Mouse (Mus musculus) thymus, adult 2 months (tissue): ENCODE results near the gene Rbm7. TPM values are rescaled to one million over a fixed set of nuclear protein-coding genes. Genes with fewer than 3 reads are reported as not detected.
A peak's percentile ranks its signal among the peaks of the same experiment; 100 is the strongest.
"Not testable (repeated sequence)": the region's sequence is repeated elsewhere in the genome, so short reads cannot be mapped to it uniquely, and the experiment has no call there.

Experiments
- DNase-seq: peaks from one replicate; pipeline ENCODE4 v3.0.0; 2021
- H3K27ac ChIP-seq: fragments of 200-500 bp; 2 replicates; pipeline ENCODE4 v1.5.1; 2012; ENCODE audit warnings: low read length, control low read depth; ENCODE audit not compliant: control insufficient read depth, insufficient read depth
- H3K27me3 ChIP-seq: fragments of 200-500 bp; 2 replicates; pipeline ENCODE4 v1.6.1; 2012; ENCODE audit warnings: mild to moderate bottlenecking, low read length, moderate library complexity, mixed read lengths; ENCODE audit not compliant: control insufficient read depth, insufficient read depth
- H3K36me3 ChIP-seq: fragments of 200-500 bp; 2 replicates; pipeline ENCODE4 v1.6.1; 2012; ENCODE audit warnings: mild to moderate bottlenecking, low read length, moderate library complexity; ENCODE audit not compliant: control insufficient read depth, insufficient read depth
- H3K4me1 ChIP-seq: fragments of 200-500 bp; replicated peaks from 2 replicates; pipeline ENCODE4 v1.6.1; 2012; ENCODE audit warnings: low read length; ENCODE audit not compliant: control insufficient read depth, insufficient read depth
- H3K4me3 ChIP-seq: fragments of 200-500 bp; 2 replicates; pipeline ENCODE4 v1.5.1; 2012; ENCODE audit warnings: mild to moderate bottlenecking, low read length, control low read depth, moderate library complexity; ENCODE audit not compliant: control insufficient read depth, insufficient read depth
- CTCF ChIP-seq: fragments of 200-500 bp; IDR thresholded peaks from 2 replicates; pipeline ENCODE4 v1.5.1; 2012; ENCODE audit warnings: mild to moderate bottlenecking, control low read depth, low read length, moderate library complexity, borderline replicate concordance; ENCODE audit not compliant: control insufficient read depth, poor library complexity, insufficient read depth; ENCODE audit errors: extremely low read depth
- POLR2A ChIP-seq: fragments of 200-500 bp; IDR thresholded peaks from 2 replicates; pipeline ENCODE4 v1.6.1; 2012; ENCODE audit warnings: mild to moderate bottlenecking, low read length, control low read depth, moderate library complexity; ENCODE audit not compliant: control insufficient read depth, poor library complexity, insufficient read depth; ENCODE audit errors: extremely low read depth
- WGBS: fragments of 180-500 bp; shearing (Covaris S2); methylation state at CpG from one replicate; pipeline ENCODE4 v1.1.7; 2018; 5-methylcytosine and 5-hydroxymethylcytosine counted together
- polyA plus RNA-seq: library from polyadenylated mRNA; depleted of rRNA; stranded (reverse); fragments of >200 nt; gene quantifications from 2 replicates; pipeline ENCODE4 v1.2.3, GENCODE M21; 2012; rRNA removed

The Rbm7 gene
- polyA plus RNA-seq = 30.9 and 37.2 TPM in 2 replicates

DNA sequence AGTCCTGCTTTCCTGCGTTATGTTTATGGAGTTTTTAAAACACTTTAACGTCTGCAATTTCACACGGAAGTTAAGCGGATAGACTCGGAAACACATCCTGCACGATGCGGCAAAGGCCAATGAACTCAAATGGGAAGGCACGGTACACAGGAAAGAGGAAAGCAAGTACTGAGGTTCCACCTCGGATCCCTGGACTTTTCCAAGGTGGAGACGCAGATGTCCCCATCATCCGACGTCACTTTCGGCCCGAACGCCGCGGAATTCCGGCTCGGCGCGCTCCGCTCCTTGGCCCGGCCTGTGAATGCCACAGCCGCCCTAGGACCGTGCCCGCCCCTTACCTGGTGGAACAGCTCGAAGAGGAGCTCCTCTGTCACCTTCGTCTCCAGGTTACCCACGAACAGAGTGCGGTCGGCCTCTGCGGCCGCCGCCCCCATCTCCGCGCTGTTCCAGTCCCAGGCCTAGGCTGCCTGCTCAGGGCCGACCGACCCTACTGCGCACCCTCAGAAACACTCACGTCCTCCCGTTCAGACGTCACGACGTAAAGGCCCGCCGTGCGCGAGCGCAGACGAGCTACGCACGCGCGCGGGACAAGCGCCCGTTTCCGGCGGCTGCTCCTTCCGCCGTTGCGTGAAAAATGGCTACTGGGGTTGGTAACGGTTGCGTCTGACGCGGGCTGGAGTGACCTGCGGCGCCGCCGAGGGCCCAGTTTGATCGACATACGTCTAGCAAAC lies at the start of gene Rbm7, which contains the start of gene Gm5617:
Rbm7 (minus strand) TSS at position 483 of the 731 bp plus-strand sequence.
Gm5617 (plus strand) TSS at position 626 of the 731 bp plus-strand sequence.
- no peaks in the 10 kb centered on the region for H3K27me3 ChIP-seq
- peak; percentile 92 for DNase-seq
- under 1% methylated on average over 72 of the region's 72 CpGs for WGBS
- H3K4me3 ChIP-seq = peak within 1 kb of the TSS; percentile 76
- TF ChIP-seq CTCF (0 out of 2 replicates have a peak, but pooled peaks have one; percentile 8), POLR2A (peak; percentile 96)
- peaks cover 9% of the 10 kb centered on the region for H3K4me1 ChIP-seq
- peaks cover 34% of the 10 kb centered on the region for H3K36me3 ChIP-seq
- peak within 1 kb of the TSS; percentile 30 for H3K27ac ChIP-seq

DNA sequence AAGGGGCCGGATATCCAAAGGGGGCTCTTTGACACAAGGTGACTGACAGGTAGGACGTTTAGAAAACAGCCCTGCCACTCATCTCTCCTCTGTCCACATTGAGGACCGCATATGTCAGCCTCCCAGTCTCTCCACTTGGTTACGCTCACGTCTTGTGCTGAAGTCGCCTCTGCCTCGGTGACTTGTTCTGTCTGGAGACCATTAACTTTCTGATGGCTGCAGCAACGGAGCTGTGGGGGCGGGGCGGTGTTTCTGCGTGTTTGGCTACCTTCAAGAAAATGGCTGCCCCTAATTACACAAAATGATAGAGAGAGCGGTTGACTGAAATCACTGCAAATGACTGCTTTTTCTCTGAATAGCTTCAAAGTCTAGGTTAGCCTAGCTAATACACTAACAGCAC lies 43.6 kb upstream of the Rbm7 start:
- Histone ChIP-seq H3K36me3 (no peaks in the 10 kb centered on the region), H3K27ac (peak overlapping the region; percentile 69), H3K4me3 (no peak overlapping the region), H3K27me3 (no peaks in the 10 kb centered on the region), H3K4me1 (peaks cover 15% of the 10 kb centered on the region)
- no peak for DNase-seq
- 17% methylated on average over 12 of the region's 12 CpGs for WGBS
- TF ChIP-seq CTCF = no peak
- TF ChIP-seq POLR2A = no peak

DNA sequence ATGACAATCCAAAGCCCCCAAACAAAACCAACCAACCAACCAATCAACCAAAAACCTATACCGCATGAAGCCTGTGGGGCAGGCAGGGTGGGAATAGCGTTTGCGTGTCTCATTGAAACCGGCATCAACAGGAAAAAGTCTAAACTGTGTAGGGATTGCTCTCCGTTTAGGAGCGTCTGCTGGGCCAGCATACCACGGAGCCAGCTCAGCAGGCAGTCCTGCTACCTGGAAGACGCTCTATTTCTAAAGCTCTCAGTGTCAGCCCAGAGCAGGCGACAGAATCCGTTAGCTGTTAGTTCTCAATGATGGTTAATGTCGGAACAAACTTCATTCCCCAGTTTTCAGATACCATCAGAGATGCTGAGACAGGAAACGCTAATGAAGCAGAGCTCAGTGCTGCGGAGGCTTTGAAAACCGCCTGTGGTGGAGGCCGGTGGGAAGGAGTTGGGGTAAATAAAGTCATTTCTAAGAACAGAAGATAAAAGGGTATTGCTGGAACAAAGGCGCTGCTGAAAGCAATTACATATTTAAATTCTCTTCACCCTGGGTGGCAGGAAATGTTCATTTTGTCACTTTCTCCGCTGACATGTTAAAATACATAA lies 43.0 kb upstream of the Rbm7 start:
- H3K4me1 ChIP-seq = peaks cover 15% of the 10 kb centered on the region
- H3K27me3 ChIP-seq = no peaks in the 10 kb centered on the region
- 3% methylated on average over 17 of the region's 17 CpGs for WGBS
- peak overlapping the region; percentile 83; the same call in 1 of the 2 replicates for H3K27ac ChIP-seq
- no peak overlapping the region; the same call in 1 of the 2 replicates for H3K4me3 ChIP-seq
- no peaks in the 10 kb centered on the region for H3K36me3 ChIP-seq
- TF ChIP-seq CTCF (no peak), POLR2A (no peak)
- peak; percentile 15 for DNase-seq

DNA sequence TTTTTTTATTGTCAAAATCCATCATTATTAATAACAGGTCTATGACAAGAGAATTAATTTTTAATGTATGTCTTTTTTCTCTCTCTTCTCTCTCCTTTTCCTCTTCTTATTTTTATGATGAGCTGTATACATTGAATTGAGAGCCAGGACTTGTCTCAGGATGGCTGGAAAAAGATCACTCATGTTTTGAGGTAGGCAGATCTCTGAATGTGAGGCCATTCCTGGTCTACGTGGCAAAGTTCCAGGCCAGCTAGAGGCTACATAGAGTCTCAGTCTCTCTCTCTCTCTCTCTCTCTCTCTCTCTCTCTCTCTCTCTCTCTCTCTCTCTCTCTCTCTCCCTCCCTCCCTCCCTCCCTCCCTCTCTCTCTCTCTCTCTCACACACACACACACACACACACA lies 42.5 kb upstream of the Rbm7 start:
- not testable (repeated sequence) for H3K4me3 ChIP-seq, H3K27me3 ChIP-seq, H3K36me3 ChIP-seq, DNase-seq, H3K27ac ChIP-seq
- 18% methylated on average over 1 of the region's 1 CpGs for WGBS
- H3K4me1 ChIP-seq = peaks cover 18% of the 10 kb centered on the region

- TF ChIP-seq CTCF (no peak), POLR2A (no peak)
- WGBS = 9% methylated on average over 1 of the region's 1 CpGs
- DNase-seq = no peak
- H3K36me3 ChIP-seq = no peaks in the 10 kb centered on the region
- H3K27me3 ChIP-seq = no peaks in the 10 kb centered on the region
- H3K4me3 ChIP-seq = no peak overlapping the region
- peaks cover 18% of the 10 kb centered on the region for H3K4me1 ChIP-seq
- no peak overlapping the region for H3K27ac ChIP-seq
These were observed 41.3 kb upstream of the Rbm7 start for GRCm38 (mm10) chr9:48536414-48536813.

DNA sequence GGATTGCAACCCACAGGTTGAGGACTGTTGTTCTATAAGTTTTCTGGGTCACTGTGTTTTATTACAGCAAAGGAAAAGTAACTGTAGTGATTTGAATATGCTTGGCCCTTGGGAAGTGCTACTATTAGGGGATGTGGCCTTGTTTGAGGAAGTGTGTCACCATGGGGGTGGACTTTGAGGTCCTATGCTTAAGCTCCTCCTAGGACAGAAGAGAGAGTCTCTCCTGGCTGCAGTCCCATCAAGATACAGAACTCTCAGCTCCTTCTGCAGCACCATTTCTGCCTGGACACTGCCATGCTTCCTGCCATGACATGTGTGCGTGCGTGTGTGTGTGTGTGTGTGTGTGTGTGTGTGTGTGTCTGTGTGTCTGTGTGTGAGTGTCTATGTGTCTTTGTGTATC lies 37.6 kb upstream of the Rbm7 start:
- WGBS = 72% methylated on average over 2 of the region's 2 CpGs
- TF ChIP-seq CTCF = no peak
- TF ChIP-seq POLR2A = no peak
- no peaks in the 10 kb centered on the region for H3K36me3 ChIP-seq
- H3K27ac ChIP-seq = no peak overlapping the region
- H3K27me3 ChIP-seq = no peaks in the 10 kb centered on the region
- DNase-seq = no peak
- 0 out of 2 replicates have a peak, but pooled peaks cover 7% of the 10 kb centered on the region for H3K4me1 ChIP-seq
- no peak overlapping the region for H3K4me3 ChIP-seq
